Mouse (Mus musculus): ENCODE measurements around the gene Gm973. TPM values are rescaled to one million over a fixed set of nuclear protein-coding genes. Genes with fewer than 3 reads are reported as not detected.

The Gm973 gene
- polyA plus RNA-seq, 1 experiment from 2014 or later: not detected

DNA sequence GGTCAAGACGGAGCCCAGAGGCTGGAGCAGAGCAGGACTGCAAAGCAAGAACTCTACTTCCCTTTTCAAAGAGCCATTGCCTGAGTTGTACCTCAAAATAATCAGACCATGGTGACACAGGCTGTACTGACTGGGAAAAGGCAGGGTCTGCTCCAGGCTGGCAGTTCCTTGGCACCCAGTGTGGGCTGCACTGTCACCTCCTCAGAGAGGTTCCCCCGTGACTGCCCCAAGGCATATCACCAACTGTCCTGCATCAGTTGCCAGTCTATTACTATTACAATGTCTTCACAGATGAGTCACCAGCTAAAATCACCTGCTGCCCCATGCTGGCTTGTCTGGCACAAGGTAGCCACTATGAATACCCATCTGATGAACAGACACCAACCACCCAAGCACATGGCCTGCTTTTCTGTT is 77.6 kb downstream of the Gm973 start:
- H3K36me3 ChIP-seq (replicated peaks): no peaks in the 10 kb centered on the region
- ATAC-seq (ENCODE audit: insufficient read depth): no peak

DNA sequence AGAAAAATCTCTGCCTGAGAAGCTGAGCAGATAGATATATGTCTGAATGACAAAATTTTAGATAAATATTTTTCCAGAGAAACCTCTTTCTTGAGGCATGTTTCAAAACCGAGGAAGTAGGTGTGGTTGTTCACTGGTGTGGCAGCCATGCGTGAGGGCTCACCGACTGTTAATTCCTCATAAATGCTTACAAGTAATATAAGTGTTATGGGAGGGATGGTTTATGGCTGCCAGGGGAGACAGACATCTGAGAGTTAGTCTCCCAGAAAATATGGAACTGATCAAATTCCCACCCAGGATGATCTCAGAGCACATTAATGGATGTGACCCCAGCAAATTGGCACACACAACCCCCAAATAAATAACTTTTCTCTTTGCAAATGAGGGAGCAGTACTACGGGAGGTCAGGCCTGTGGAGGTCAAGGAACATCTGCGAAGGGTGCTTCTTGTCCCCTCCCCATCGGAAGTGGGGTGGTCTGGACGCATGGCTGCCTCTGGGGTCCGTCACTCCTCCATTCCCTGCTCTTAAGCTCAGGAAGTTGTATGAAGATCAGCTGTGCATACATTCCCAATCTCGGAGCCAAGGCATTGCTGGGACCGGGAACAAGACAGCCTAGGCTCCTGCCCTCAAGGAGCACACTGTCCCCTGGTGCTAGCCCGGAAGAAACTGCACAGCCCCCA is 78.7 kb downstream of the Gm973 start:
- Histone ChIP-seq H3K9ac (no peak overlapping the region), H3K4me1 (replicated peaks) (peaks cover 6% of the 10 kb centered on the region), H3K4me2 (no peak overlapping the region), H3K36me3 (replicated peaks) (no peaks in the 10 kb centered on the region), H3K4me3 (replicated peaks) (no peak overlapping the region), H3K27ac (replicated peaks) (no peak overlapping the region), H3K9me3 (replicated peaks) (no peaks in the 10 kb centered on the region), H3K27me3 (peaks cover 22% of the 10 kb centered on the region)
- 77% methylated on average over 11 of the region's 11 CpGs for WGBS (ENCODE audit: insufficient replicate concordance)
- ATAC-seq (ENCODE audit: insufficient read depth): no peak

More for the DNA sequence above, 77.6 kb downstream of the Gm973 start:
- 22% methylated on average over 2 of the region's 2 CpGs for WGBS (ENCODE audit: insufficient replicate concordance)
- Histone ChIP-seq H3K4me1 (replicated peaks) (peaks cover 6% of the 10 kb centered on the region), H3K27me3 (peaks cover 22% of the 10 kb centered on the region), H3K4me3 (replicated peaks) (no peak overlapping the region), H3K9ac (no peak overlapping the region), H3K4me2 (peak overlapping the region; percentile 23; the same call in 1 of the 2 replicates), H3K9me3 (replicated peaks) (no peaks in the 10 kb centered on the region), H3K27ac (replicated peaks) (no peak overlapping the region)

DNA sequence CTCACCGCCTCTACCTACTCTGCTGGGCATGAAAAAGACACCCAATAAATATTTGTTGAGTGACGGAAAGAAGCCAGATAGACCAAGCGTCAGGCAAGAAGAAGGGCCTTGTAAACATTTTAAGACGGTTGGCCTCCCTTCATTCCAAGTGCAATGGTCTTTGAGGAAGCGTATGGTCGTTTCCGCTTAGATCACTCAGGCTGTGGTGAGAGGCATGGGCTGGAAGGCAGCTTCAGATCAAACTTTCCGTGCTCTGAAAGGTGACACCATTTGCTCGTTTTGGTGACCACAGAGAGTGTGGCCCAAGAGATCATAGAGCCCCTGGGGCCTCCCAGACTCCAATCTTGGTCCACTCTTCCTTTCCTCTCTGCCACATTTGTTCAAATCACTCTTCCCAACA is 79.5 kb downstream of the Gm973 start:
- Histone ChIP-seq H3K4me1 (replicated peaks) (peaks cover 6% of the 10 kb centered on the region), H3K9me3 (replicated peaks) (no peaks in the 10 kb centered on the region), H3K36me3 (replicated peaks) (no peaks in the 10 kb centered on the region), H3K9ac (no peak overlapping the region), H3K27ac (replicated peaks) (no peak overlapping the region), H3K4me3 (replicated peaks) (no peak overlapping the region), H3K27me3 (peaks cover 18% of the 10 kb centered on the region), H3K4me2 (no peak overlapping the region)
- no peak for ATAC-seq (ENCODE audit: insufficient read depth)
- 59% methylated on average over 9 of the region's 9 CpGs for WGBS (ENCODE audit: insufficient replicate concordance)

DNA sequence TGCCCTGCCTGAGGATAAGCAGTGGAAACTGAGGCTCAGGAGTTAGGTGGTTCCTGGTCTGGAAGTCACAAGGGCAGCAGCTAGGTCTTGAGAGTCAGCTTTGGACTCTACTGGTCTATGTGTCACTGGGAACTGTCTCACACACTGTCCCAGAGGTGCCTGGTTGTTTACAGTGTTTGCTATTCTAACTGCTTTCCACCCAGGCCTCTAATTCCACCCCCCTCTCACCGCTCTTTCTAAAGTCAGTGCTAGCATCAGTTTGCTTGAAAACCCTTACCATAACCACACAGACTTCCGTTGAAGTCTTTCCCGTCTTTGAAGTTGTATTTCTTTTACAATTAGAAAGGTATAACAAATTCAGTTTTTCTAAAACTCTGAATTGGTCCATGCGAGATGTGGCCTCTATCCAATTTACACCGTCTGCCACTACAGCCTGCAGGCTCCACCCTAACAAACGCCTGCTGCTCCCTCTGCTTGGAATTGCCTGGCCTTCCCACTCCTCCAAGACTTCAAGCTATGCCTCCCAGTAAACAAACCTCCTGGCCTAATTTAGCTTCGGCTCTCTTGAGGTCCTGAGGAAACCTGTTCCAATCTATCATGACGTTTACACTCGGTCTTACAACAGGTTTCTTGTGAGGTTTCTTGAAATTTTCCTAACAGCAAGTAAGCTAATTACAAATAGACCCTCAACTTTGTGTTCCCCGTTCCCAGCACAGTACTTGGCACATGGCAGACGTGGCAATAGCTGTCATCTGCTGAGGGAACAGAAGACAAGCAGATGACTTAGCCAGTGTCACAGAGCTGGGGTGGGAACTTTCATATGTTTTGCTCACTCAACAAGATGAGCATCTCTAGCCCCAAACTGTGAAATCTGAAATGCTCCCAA is 86.7 kb downstream of the Gm973 start:
- no peaks in the 10 kb centered on the region for H3K36me3 ChIP-seq (replicated peaks)
- no peaks in the 10 kb centered on the region for H3K27me3 ChIP-seq
- ATAC-seq (ENCODE audit: insufficient read depth): no peak
- H3K4me1 ChIP-seq (replicated peaks): no peaks in the 10 kb centered on the region
- no peak overlapping the region for H3K4me3 ChIP-seq (replicated peaks)
- 45% methylated on average over 11 of the region's 11 CpGs for WGBS (ENCODE audit: insufficient replicate concordance)
- H3K27ac ChIP-seq (replicated peaks): no peak overlapping the region
- H3K9ac ChIP-seq: no peak overlapping the region
- no peaks in the 10 kb centered on the region for H3K9me3 ChIP-seq (replicated peaks)
- H3K4me2 ChIP-seq: no peak overlapping the region

DNA sequence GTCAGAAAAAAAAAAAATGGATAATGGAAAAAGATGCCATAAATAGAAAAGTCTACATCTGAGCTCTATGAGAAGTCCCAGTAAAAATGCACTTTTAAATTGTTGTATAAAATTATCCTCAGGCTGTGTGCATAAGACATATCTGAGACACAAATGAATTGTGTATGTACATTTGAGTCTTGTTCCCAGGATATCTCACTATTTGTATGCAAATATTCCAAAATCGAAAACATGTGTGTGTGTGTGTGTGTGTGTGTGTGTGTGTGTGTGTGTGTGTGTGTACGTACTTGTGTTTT is 87.3 kb downstream of the Gm973 start:
- no peaks in the 10 kb centered on the region for H3K27me3 ChIP-seq
- no peak overlapping the region for H3K4me2 ChIP-seq
- 52% methylated on average over 2 of the region's 2 CpGs for WGBS (ENCODE audit: insufficient replicate concordance)
- H3K9ac ChIP-seq: no peak overlapping the region
- ATAC-seq (ENCODE audit: insufficient read depth): no peak
- H3K9me3 ChIP-seq (replicated peaks): no peaks in the 10 kb centered on the region
- no peaks in the 10 kb centered on the region for H3K4me1 ChIP-seq (replicated peaks)
- H3K4me3 ChIP-seq (replicated peaks): no peak overlapping the region
- H3K27ac ChIP-seq (replicated peaks): no peak overlapping the region
- H3K36me3 ChIP-seq (replicated peaks): no peaks in the 10 kb centered on the region

DNA sequence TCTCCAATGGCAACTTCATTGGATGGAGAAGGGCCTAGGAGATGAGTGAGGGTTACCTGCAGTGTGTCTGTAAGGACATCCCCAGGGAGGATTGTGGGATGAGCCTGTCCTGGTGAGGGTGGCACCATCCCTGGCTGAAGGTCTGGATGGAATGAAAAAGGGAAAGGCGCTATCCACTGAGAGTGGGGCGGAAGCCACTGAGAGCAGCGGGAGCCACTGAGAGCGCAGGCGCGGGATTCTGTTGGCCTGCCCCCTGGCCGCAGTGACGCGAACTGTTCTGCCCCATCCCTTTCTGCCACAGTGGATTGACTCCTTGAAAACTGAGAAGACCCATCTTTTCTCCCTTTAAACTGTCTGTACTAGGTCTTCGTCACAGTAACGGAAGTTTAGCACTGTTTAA is 87.8 kb downstream of the Gm973 start:
- no peak for ATAC-seq (ENCODE audit: insufficient read depth)
- 22% methylated on average over 11 of the region's 11 CpGs for WGBS (ENCODE audit: insufficient replicate concordance)
- no peak overlapping the region for H3K27ac ChIP-seq (replicated peaks)
- H3K4me1 ChIP-seq (replicated peaks): no peaks in the 10 kb centered on the region
- no peak overlapping the region for H3K4me2 ChIP-seq
- no peak overlapping the region for H3K9ac ChIP-seq
- no peaks in the 10 kb centered on the region for H3K36me3 ChIP-seq (replicated peaks)
- no peaks in the 10 kb centered on the region for H3K27me3 ChIP-seq
- no peaks in the 10 kb centered on the region for H3K9me3 ChIP-seq (replicated peaks)
- H3K4me3 ChIP-seq (replicated peaks): no peak overlapping the region

DNA sequence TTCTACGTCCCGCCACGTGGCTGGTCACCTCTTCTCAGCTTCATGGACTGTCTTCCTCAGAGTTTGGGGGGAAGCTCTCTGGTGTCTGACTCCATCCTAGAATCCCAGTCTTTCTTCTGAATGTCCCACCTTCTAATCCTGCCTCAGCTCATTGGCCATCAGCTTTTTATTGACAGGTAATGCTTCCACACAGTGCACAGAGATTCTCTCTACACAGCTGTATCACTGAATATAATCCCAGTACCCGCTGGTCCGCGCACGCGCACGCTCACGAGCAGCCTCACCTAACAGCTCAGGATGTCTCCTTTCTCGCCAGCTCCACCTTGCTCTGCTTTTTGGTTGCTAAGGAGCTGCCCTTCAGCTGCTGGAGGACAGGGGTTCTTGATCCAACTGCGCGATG is 90.4 kb downstream of the Gm973 start:
- H3K4me1 ChIP-seq (replicated peaks): no peaks in the 10 kb centered on the region
- H3K27ac ChIP-seq (replicated peaks): no peak overlapping the region
- WGBS (ENCODE audit: insufficient replicate concordance): 84% methylated on average over 13 of the region's 13 CpGs
- no peak overlapping the region for H3K9ac ChIP-seq
- H3K9me3 ChIP-seq (replicated peaks): no peaks in the 10 kb centered on the region
- no peaks in the 10 kb centered on the region for H3K36me3 ChIP-seq (replicated peaks)
- H3K4me3 ChIP-seq (replicated peaks): no peak overlapping the region
- H3K27me3 ChIP-seq: no peaks in the 10 kb centered on the region
- ATAC-seq (ENCODE audit: insufficient read depth): no peak
- no peak overlapping the region for H3K4me2 ChIP-seq

DNA sequence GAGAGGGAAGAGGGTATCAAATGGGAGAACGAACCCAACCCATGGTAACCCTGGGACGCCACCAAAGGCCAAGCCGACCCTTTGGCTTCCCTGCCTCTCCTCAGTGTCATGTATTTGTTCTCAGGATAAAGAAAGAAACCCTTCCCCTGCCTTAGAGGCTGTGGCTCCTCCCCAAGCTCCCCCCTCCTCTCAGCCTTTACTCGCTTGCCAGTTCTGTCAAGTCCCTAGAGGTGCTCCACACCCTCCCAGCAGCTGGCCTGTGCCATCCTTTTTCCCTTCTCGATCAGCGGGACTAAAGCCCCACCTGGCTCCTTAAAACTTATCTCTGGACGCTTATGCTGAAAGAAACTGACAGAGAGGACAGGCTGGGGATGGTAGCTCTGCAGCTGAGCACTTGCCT is 91.0 kb downstream of the Gm973 start:
- ATAC-seq (ENCODE audit: insufficient read depth): no peak
- WGBS (ENCODE audit: insufficient replicate concordance): 65% methylated on average over 7 of the region's 7 CpGs
- Histone ChIP-seq H3K27me3 (no peaks in the 10 kb centered on the region), H3K4me3 (replicated peaks) (no peak overlapping the region), H3K9ac (no peak overlapping the region), H3K9me3 (replicated peaks) (no peaks in the 10 kb centered on the region), H3K36me3 (replicated peaks) (no peaks in the 10 kb centered on the region), H3K4me2 (no peak overlapping the region), H3K27ac (replicated peaks) (no peak overlapping the region), H3K4me1 (replicated peaks) (no peaks in the 10 kb centered on the region)

DNA sequence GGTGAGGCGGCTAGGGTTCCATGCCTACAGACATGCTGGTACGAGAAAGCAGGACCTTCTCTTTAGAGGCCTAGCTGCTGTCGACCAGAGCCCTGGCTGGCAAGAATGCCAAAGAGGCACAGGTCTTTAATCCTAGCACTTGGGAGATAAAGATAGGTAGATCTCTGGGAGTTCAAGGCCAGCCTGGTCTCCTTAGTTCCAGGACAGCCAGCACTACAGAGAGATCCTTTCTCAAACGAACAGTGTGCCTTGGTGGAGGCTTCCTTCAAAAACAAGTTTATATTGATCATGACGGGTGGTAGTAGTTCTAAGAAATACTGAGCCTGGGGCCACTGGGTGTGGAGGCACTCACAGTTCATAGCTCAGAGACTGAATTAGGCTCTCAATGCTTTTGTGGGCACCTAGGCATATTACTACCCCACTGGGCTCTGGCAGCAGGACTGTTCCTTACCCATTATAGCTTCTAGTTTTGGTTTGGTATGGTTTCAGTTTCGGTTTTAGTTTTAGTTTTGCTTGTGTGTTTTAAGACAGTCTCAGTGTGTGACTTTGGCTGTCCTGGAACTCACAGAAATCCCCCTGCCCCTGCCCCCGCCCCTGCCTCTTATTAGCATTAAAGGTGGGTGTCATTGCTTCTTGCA is 92.2 kb downstream of the Gm973 start:
- WGBS (ENCODE audit: insufficient replicate concordance): 56% methylated on average over 7 of the region's 7 CpGs
- no peak overlapping the region for H3K4me2 ChIP-seq
- no peak overlapping the region for H3K4me3 ChIP-seq (replicated peaks)
- ATAC-seq (ENCODE audit: insufficient read depth): no peak
- H3K4me1 ChIP-seq (replicated peaks): no peaks in the 10 kb centered on the region
- H3K27ac ChIP-seq (replicated peaks): no peak overlapping the region
- no peaks in the 10 kb centered on the region for H3K36me3 ChIP-seq (replicated peaks)
- H3K27me3 ChIP-seq: no peaks in the 10 kb centered on the region
- H3K9ac ChIP-seq: no peak overlapping the region
- H3K9me3 ChIP-seq (replicated peaks): no peaks in the 10 kb centered on the region

DNA sequence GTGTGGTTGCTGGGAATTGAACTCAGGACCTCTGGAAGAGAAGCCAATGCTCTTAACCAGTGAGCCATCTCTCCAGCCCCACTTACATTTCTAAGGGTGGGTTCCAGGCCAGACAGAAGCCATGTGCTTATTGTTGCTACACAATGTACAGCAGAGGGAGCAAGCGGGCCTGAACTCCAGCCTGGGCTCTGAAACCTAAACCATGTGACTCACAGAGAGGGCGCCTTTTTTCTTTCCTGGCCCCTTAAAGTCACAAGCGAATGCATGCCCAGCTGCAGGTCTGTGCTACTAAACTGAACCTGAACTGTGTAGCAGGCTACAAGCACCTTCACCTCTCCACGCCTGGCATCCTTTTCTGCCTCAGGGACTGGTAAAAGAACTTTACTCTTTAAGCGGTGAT is 92.9 kb downstream of the Gm973 start:
- WGBS (ENCODE audit: insufficient replicate concordance): 54% methylated on average over 5 of the region's 5 CpGs
- Histone ChIP-seq H3K4me3 (replicated peaks) (no peak overlapping the region), H3K36me3 (replicated peaks) (no peaks in the 10 kb centered on the region), H3K4me1 (replicated peaks) (no peaks in the 10 kb centered on the region), H3K9ac (no peak overlapping the region), H3K27me3 (no peaks in the 10 kb centered on the region), H3K27ac (replicated peaks) (no peak overlapping the region), H3K4me2 (no peak overlapping the region), H3K9me3 (replicated peaks) (no peaks in the 10 kb centered on the region)
- ATAC-seq (ENCODE audit: insufficient read depth): no peak

DNA sequence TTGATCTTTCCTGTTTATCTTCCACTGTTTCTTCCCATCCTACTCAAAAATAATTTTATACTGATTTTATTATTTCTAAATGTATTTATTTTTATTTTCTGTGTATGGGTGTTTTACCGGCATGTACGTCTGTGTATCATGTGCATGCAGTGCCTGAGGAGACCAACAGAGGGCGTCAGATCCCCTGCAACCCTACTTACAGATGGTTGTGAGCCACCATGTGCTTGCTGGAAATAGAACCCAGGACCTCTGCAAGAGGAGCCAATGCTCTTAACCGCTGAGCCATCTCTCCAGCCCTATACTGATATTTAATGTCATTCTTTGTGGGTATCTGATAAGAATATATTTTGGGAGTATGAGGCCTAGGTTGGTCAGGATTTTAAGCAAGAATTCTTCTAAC is 93.4 kb downstream of the Gm973 start:
- Histone ChIP-seq H3K9me3 (replicated peaks) (no peaks in the 10 kb centered on the region), H3K4me3 (replicated peaks) (no peak overlapping the region), H3K4me2 (no peak overlapping the region), H3K27me3 (no peaks in the 10 kb centered on the region), H3K36me3 (replicated peaks) (no peaks in the 10 kb centered on the region), H3K27ac (replicated peaks) (no peak overlapping the region), H3K4me1 (replicated peaks) (no peaks in the 10 kb centered on the region), H3K9ac (no peak overlapping the region)
- ATAC-seq (ENCODE audit: insufficient read depth): no peak
- 68% methylated on average over 4 of the region's 4 CpGs for WGBS (ENCODE audit: insufficient replicate concordance)

All from liver, embryonic 15.5 days (tissue).